Mouse (Mus musculus) retina, postnatal 1 day (tissue): ENCODE results near the gene Nup62.

Experiments used
- DNase-seq: peaks from one replicate; pipeline ENCODE4 v3.0.0-alpha.2; 2012

Gene Nup62

DNA sequence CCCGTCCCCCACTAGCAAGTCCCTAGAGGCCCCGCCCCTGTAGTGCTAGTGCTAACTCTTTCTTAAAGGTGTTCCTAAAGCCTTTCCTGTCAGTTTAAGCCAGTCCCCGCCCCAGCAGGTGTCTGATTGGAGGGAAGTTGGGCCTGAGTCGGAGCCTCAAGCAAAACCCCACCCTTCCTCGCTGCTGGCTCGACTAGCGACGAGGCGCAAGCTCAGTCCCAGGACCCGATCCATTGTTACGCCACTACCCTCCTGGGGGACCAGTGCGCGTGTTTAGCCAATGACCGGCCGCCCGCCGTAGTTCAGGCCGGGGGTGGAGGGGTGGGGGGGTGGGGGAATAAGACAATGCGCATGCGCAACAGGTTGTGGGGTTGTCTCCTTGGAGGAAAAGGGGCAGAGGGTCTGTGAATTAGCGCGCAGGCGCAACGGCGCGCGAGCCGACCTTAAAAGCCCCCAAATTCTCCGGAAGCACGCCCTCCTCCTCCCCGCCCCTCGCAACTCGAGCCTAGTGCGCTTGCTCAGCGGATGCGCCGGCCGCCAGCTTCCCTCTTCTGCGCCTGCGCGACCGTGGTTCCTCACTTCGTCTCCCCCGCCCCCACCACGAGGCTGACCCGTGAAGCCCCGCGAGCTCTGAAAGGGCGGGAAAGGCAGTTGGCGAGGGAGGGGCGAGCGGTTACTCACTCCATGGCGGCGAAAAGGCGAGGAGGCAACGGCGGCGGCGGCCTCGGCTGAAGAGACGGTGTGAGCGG lies at the start of gene Nup62, which contains the start of gene Il4i1:
Gene Nup62 (plus strand): TSS at position 368 of the 749 bp plus-strand sequence.
Gene Il4i1 (plus strand): TSS at position 667 of the 749 bp plus-strand sequence.
- peak; percentile 99 for DNase-seq

- no peak for DNase-seq
Measured at GRCm38 (mm10) chr7:44768129-44768528, 47.8 kb upstream of the Nup62 start.

GRCm38 (mm10) chr7:44770046-44770578 lies 45.8 kb upstream of the Nup62 start:
- DNase-seq: peak; percentile 72

- no peak for DNase-seq
Measured at GRCm38 (mm10) chr7:44772591-44773204, 43.2 kb upstream of the Nup62 start.

DNA sequence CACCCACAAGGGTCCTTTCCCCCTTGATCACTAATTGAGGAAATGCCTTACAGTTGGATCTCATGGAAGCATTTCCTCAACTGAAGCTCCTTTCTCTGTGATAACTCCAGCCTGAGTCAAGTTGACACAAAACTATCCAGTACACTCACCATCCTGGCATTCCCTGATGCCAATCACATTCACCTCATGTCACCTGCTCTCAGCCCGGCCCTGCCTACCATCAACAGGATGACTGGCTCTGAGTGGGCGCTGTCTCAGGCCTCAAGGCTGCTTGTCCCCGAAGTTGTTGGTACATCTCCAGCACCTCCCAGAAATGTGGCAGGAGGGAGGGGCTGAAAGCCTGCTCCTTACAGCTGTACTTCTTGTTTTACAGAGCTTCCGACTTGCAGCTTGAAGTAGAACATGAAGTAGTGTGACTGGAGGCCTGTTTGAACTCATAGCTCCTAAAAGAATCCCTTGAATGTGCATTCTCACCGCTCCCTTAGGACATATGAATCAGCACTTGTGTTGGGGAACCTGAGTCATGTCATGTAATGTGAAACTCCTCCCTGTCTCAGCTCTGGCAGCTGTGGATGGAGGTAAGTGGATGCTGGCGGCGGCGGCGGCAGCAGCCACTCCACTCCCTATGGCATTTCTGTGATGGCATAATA lies 38.9 kb upstream of the Nup62 start:
- DNase-seq: no peak

- DNase-seq: no peak
Measured at GRCm38 (mm10) chr7:44780101-44780500, 35.8 kb upstream of the Nup62 start.

DNA sequence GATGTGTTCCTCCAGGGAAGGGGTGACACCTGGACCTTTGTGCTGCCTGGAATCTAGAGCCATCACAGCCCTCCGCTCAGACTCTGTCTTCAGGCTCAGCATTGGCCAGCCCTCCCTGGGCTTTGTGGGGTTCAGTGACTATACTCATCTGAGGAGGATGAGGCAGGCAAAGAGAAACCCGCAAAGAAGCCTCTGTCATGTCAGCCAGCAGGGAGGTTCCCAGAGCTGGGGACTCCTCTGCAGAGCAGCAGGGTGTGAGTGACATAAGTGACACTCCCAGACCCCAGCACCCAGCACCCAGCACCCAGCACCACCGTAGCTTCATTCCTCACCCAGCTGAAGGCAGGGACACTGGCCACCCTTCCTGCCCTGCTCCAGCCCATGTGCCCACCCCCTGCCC lies 26.4 kb upstream of the Nup62 start:
- DNase-seq: no peak

GRCm38 (mm10) chr7:44790066-44790465 lies 25.8 kb upstream of the Nup62 start:
- DNase-seq: no peak

GRCm38 (mm10) chr7:44792781-44793180 lies 23.1 kb upstream of the Nup62 start:
- no peak for DNase-seq

DNA sequence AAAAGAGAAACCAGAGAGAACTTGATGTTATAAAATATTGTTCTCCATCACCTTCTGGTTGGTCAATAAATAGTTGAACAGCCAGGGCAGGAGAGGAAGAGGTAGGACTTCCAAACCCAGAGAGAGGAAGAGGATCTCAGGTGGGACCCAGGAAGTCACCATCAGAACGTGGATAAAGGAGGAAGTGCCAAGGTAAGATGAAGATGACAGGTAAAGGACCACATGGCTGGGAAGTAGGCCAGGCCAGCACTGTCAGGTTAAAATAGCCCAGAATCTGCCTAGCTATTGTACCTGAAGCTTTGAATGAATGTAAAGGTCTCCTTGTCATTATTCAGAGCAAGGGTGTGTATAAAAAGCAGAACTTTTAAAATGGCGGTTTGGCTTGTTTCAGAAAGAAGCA lies 7.0 kb upstream of the Nup62 start:
- DNase-seq: no peak

- no peak for DNase-seq
Measured at GRCm38 (mm10) chr7:44809466-44809865, 6.4 kb upstream of the Nup62 start.

DNA sequence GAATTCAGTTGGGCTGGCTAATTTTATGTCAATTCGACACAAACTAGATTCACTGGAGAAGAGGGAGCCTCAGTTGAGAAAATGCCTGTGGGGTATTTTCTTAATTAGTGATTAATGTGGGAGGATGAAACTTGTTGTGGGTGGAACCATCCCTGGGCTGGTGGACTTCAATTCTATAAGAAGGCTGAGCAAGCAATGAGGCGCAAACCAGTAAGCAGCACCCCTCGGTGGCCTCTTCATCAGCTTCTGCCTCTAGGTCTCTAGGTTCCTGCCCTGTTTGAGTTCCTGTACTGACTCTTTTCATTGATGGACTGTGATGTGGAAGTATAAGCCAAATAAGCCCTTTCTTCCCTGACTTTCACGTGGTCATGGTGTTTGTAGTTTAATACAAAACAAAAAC lies 5.5 kb upstream of the Nup62 start:
- no peak for DNase-seq

DNA sequence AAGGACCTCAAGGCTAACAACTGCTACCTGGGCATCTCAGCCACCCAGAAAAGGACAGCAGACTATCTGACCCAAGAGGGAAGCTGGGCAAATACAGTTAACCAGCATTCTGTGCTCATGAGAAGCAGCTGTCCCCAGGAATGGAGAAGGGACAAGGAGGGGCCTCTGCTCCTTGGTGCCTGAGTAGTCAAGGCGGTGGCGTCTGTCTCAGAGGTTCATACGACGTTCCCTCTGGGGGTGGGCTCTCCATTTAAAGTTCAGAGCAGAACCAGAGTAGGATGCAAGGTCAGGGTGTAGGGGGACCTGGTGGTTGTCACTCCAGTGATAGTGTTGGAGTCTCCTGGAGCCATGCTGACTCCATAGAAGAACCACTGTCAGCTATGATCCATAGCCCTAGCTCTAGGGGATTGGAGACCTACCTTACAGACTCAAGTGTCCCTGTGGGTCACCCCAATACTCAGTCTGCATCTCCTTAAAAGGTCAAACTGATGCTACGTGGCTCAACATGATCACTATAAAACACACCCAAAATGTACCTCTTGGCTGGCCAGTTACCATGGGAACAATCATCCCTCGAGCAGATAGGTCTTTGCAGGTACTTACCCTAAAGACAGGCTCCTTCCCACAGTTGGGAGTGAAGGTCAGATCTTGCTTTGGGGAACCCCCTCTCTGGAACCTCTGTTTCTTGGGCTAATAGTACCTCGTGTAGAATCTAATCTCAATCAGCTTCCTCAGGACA lies 4.9 kb upstream of the Nup62 start:
- DNase-seq: no peak

DNA sequence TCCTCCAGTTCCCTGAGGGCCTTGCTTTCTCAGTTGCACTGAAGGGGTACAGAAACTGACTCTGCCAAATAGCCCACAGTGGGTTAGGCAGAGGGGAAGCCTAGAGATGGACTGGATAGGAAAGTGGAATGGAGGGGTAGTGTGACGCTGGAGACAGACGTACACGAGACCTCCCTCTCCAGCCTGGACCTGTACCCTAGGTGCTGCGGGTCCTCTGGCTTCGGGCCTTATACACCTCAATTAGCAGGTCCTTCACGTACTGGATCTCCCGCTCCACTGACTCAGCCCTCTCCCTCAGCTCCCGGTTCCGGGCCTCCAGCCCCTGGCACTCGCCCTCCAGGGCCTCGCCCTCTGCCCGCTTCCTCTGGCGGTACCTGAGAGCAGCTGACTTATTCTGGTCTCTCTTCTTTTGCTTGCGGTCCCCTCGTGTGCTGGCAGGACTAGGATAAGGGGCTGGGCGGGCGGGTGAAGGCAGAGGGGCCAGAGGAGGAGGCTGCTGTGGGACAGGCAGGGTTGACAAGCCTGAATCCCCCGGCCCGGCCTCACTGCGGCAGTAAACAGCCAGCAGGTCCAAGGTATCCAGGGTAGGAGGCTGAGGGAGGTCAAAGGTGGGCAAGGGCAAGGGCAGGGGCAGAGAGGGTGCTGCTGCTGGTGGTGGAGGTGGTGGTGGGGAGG lies 3.1 kb upstream of the Nup62 start:
- no peak for DNase-seq

DNA sequence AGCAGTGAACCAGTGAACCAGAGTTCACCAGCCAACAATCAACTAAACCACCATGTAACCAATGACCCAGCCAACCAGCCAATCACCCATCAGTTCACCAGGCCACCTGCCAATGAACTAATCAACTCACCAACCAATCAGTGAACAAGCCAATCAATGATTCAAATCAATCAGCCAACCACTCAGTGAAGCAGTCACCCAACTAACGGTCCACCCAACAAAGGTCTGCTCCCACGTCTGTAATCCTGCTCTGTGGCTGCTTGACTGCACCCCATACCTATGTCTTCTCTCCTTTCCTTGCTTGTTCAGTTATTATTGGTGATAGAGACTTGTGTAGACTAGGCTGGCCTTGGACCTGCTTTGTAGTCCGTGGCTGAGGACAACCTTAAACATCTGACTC lies 1.9 kb upstream of the Nup62 start:
- DNase-seq: no peak

DNA sequence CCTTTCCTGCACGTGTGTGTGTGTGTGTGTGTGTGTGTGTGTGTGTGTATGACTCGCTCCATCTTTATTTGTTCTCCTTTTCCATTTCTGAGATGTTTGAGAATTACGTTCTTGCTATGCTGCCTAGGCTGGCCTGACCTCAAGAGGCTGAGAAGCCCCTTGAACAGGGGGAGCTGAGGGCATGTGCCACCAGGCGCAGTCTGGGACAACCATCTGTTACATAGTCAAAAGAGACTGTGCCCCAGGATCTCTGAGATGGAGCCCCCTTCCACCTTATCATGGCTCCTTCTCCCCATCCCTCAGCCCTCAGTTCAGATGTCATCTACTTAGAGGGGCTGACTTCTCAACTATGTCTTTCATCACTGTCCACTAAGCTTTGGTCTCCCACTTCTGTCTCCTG lies 1.5 kb upstream of the Nup62 start:
- no peak for DNase-seq

DNA sequence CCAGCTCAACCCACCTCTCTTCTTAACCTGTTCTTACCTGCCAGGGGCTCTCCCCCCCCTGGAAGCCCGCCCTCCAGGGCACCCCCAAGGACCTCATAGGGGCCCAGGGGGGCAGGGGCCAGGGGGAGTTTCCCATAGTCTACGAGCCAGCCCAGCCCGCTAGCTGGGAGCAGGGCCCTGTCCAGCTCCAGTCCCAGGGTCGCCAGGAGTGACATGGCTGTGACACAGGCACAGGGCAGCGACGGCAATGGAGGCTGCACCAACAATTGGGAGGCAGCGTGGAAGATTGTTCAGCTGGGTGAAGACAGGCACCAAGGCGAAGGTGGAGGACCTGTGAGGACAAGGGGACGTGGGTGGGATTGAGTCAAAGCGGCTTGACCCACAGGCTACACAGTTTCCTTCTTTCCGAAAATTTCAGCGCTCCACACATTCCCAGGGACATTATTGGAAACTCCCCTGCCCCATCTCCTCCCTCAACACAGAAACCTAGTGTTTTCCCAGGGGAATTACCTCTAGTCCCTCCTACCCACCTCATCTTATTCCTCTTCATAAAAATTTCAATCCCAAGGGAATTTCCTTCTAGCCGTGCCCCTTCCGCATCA lies 835 bp upstream of the Nup62 start:
- DNase-seq: no peak

GRCm38 (mm10) chr7:44816470-44817021 lies 658 bp downstream of the Nup62 start, which contains the start of gene Atf5:
TSS of gene Atf5 (minus strand) at chr7:44816658.
- no peak for DNase-seq

- DNase-seq: no peak
Measured at GRCm38 (mm10) chr7:44817441-44817840, 1.6 kb downstream of the Nup62 start.

DNA sequence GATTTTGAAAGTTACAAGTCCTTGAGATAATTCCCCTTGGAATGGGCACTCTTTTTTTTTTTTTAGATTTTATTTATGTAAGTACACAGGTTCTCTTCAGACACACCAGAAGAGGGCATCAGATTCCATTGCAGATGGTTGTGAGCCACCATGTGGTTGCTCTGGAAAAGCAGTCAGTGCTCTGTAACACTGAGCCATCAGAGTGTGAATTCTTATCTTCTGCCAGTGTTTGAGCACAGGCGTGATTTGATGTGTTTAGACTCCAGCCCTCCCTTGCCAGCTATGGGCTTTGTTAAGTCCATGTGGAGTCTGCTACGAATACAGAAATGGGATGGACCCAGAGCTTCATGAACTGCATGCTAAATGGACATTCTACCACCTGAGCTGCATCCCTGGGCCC lies 2.3 kb downstream of the Nup62 start:
- DNase-seq: peak; percentile 42

DNA sequence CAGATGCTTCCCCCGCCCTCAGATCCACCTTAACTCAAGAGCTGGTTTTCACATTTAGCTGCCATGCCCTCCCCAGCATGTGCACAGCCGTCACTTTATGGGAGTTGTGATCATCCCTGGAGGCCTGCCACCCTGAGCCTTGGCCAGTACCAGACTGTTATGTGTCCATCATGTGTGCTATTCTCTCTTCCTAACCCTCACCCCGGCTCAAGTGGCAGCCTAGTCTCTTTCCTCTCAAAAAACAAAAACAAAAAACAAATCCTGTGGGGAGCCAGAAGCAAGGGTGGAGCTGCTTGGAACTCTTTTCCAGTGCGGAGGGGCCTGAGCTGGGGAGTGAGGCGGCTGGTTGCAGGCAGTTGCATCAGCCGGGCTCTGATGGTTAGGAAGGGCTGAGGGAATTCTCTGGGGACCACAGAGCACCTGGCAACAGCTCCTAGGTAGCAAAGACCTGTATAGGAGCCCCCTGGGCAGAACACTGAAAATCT lies 2.9 kb downstream of the Nup62 start:
- peak; percentile 54 for DNase-seq
